Mouse (Mus musculus) gastrocnemius, adult 8-10 months (tissue): ENCODE measurements around the gene Lrrc75b. TPM values are rescaled to one million over a fixed set of nuclear protein-coding genes. Genes with fewer than 3 reads are reported as not detected.
A peak's percentile ranks its signal among the peaks of the same experiment; 100 is the strongest.
"Not testable (repeated sequence)": the region's sequence is repeated elsewhere in the genome, so short reads cannot be mapped to it uniquely, and the experiment has no call there.

Experiments used
- DNase-seq, 2 experiments: peaks; one replicate each; pipeline ENCODE4 v3.0.0; 2022; ENCODE audit warnings: low spot score in 2 of 2
- total RNA-seq, 4 experiments: library from RNA; stranded (reverse); gene quantifications; 2 replicates each; pipeline ENCODE4 v1.2.4; 2022

Gene Lrrc75b
- total RNA-seq, 4 experiments from 2014 or later, result 0.07 TPM; not detected in 3

DNA sequence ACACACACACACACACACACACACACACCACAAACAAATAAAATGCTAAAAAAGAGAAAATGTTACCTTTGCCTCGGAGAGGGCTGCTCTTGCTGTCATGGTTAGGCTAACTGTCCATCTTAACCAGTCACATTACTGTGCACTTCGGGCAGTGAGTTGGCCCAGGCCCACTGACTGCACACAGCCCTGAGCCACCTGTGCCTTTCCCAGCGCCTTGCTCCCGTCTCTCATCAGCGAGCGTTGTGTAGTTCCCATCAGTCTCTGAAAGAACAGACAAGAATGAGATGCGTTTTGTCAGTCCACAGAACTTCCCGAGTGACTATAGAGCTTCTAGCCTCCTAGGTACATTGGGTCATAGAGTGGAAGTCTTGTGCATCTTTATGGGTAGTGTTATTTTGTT is 25.9 kb downstream of the Lrrc75b start:
- no peak for DNase-seq

DNA sequence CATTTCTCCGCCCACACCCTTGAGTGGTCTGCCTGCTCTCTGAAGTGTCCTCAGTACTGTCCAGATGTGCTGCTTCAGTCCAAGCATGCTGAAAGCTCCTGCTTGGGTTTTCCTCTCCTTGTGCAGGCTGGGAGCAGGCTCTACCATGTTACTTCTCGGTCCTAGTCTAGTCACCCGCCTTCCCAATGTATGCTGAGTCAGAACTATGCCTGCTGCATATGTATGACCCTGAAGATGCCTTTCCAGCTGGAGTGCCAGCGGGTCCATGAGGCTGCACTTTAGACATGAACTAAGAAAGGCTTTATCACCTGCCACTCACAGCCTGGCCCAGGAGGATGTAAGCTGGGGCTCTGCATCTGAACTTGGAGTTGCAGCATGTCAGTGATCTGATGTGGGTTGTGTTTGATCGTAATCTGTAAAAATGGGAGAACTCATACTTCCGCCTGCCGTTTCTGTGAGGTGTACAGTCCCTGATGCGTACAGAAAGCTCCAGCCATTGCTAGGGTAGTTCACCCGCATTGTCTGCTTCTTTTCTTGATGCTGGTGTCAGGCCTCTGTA is 28.5 kb downstream of the Lrrc75b start:
- DNase-seq, result no peak

DNA sequence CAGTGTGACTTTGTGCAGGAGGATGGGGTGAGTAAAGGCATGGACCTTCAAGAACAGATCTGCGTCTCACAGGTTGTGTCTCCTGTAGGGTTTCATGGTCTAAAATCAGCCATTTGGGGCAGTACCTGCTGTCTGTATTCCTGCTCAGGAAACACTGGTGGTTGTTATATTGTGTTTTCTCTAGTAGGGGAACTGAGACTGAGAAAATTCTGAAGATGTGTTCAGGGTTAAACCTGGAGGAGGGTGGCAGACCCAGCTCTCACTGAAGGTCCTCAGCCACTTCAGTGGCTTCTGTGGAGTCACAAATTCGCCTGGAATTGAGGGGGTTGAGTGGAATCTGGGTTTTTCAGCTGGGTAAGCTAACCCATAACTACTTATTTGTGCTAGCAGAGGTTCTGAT is 29.8 kb downstream of the Lrrc75b start:
- no peak for DNase-seq

DNA sequence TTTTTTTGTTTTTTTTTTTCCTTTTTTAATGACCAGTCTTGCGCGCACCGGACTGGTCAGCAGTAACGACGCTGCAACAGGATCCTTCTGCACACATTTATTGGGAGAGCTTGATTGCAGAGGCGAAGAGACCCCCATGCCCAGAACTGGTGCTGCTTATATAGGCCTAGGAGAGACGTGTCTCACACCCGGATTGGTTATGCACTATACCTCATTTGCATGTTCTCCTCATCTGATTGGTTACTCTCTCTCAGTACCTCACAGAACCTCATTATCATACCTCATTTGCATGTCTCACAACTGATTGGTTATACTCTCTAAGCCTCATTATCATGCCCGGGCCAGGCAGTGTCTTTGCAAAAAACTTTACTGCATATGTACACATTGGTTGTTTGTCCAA is 34.7 kb downstream of the Lrrc75b start:
- not testable (repeated sequence) for DNase-seq

DNA sequence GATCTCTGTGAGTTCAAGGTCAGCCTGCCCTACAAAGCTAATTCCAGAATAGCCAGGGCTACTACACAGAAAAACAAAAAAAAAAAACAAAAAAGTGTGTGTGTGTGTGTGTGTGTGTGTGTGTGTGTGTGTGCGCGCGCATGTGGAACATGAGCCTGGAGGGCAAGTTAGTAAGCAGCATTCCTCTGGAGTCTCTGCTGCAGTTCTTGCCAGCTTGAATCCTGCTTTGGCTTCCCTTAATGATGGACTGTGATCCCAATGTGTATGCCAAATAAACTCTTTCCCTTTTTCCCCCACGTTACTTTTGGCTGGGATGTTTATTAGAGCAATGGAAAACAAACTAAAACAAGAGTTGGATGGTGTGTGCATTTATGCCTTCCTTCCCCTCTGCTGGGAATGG is 38.5 kb downstream of the Lrrc75b start:
- no peak for DNase-seq

DNA sequence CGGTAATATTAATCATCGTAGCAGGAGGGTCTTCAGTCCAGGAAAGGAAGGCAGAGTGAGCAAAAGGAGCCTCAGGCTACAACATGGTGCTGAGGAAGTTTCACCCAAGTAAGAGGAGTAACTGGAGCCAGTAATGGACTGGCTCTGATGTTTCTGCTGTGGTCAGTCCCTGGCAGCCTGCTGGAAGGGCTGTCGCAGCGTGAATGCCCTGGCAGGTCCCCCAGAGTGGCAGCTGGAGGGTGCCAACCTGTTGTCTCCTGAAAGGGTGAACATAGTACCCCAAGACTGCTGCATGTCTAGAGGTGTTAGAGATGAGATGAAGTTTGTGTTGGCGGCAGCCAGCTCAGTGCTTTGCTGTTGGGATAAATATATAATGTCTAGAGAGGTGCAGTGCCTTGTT is 39.5 kb downstream of the Lrrc75b start:
- peak in 1 of 2 experiments; percentile 31 for DNase-seq

DNA sequence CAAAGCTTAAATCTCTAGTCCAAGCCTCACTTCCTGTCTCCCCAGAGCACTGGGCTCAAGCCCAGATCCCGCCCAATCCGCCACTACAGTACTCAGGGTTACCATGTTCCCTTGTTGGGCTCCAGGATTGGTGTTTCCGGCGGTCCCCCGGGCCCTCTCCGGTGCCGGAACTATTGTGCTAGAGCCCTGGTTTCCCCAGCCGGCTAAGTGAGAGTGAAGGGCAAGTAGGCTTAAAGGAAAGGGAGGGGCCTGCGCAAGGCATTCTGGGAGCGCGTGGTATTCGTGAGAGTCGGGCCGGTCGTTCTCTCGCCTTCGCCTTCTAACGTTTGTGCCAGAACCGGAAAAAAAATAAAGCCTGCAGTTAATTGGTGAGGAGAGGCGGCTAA is 42.4 kb downstream of the Lrrc75b start, which contains the start of gene Gucd1:
Gucd1 (minus strand) TSS at position 215 of the 386 bp plus-strand sequence.
- DNase-seq, result peak; percentile 97 to 98

DNA sequence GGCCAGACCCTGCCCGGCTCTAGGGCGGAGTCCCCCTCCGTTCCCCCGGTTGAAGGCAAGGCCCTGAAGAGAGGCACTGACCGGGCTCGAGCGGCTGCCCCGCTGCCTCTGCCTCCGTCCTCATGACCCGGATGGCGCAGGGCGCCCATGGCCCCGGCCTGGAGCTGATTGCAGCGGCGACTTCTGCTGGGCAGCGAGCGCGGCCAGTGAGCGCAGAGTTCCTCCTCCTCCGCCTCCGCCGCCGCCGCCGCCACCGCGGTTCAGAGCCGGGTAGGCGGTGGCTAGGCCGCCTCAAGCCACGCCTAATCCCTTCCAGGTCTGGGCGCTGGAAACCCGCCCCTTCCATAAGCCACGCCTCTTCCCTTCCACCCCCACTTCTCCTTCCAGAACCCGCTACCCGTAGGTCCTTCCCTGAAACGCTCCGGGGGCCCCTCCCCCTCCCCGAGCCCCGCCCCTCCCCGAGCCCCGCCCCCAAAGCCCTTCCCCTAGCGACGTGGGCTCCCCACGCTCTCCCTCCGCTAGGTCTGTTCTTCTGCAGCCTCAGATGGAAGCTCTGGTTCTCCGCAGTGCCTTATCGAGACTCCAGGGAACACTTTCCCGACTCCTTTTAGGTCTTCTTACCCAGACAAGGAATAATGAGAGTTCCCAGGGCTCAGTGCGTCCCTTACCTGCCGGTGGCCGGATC is 42.9 kb downstream of the Lrrc75b start, which contains the start of gene Snrpd3:
Snrpd3 (plus strand) TSS at position 479 of the 685 bp plus-strand sequence.
- DNase-seq, result peak; percentile 87 to 92

DNA sequence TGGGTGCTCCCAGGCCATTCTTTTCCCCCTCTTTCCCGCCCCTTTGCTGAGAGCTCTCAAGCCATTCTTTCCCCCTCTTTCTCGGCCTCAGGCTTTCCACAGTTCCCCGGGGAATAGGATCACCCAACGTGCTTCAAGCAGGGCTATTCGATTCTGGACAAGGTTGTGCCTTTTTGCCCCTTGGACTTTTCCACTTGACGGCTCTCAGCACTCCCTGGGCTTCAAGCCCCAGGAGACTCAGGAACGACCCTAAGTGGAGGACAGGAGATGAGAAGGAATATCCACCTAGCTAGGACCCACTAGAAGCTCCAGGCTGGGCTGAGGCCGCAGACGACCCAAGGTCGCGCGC is 43.4 kb downstream of the Lrrc75b start:
- DNase-seq, result no peak

DNA sequence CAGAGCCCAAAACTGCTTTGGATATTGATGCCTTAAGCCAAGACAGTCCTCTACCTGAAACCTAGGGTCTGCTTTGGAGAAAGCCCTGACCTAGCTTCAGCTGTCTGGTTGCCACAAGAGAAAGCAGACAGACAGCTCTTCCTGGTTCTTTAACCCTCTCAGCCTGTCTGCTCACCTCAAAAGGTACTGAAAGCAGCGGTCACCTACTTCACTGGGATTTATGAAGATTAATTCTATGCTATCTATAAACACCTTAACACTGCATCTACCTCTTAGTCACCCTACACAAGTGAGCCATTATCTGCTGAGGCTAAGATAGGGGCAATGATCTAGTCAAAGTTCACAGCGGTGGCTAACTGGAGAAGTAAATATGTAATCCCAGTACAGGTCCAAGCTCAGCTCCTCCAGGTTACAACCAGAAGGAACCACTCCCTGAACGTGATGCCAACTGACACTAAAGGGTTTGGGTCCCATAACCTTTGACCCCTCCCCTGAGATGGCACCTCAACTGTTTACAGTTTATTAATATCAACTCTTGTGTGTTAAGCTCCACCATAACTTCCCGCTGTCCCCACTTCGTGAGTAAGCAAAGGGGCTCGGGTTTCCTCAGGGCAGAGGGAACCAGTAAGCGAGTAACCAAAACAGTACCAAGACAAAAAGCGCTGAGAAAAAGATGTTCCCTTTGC is 43.9 kb downstream of the Lrrc75b start:
- no peak for DNase-seq

DNA sequence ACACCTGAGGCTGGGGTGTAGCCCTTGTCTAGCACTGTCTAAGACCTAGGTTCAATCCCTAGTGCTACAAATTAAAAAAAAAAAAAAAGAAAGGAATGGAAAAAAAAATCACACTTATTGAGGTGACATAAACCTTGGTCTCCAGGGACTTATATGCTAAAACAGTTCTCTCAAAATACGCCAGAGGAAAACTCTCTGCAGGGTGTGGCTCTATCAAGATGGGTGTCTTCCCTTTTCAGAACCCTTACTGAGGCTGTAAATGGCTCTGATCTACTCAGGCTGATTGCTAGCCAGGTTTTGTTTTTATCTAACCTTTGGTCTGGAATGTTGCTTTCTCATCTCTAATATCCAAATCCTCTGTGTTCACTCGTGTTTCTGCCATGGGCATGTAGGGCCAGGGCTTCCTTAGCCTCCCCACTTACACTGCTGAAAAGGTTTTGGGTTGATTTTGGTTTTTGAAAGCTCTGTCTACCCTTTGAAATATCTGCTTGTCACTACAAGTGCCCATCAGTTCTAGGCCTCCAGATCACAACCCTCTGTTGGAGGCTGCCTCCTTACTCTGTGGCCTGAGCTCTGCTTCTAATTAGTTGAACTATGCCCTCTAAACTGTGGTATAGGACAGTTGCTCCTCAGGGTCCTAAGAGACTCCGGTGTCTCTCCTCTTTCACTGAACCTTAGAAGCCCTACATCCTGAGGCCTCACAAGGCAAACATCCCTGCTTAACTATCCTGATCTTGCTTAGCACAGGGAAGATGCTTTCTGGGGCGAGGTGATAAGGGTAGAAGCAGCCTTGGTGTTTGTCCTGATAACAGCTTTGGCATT is 44.7 kb downstream of the Lrrc75b start:
- no peak for DNase-seq

DNA sequence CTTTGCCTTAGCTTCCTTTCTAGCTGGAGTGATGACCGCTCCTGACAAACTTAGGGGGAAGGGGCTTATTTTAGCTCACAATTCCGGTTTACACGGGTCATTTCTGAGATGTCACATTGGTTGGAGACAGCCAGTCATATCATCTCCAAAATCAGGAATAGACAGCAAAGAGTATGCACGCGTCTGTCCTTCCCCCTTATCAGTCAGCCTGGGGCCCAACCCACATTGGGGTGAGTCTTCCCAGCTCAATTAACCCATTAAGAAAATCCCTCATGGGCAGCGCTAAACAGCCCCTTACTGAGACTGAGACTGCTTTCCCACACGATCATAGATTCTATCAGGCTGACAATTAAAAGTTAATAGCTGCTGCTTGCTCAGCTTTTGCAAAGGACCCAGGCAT is 45.8 kb downstream of the Lrrc75b start:
- no peak for DNase-seq

DNA sequence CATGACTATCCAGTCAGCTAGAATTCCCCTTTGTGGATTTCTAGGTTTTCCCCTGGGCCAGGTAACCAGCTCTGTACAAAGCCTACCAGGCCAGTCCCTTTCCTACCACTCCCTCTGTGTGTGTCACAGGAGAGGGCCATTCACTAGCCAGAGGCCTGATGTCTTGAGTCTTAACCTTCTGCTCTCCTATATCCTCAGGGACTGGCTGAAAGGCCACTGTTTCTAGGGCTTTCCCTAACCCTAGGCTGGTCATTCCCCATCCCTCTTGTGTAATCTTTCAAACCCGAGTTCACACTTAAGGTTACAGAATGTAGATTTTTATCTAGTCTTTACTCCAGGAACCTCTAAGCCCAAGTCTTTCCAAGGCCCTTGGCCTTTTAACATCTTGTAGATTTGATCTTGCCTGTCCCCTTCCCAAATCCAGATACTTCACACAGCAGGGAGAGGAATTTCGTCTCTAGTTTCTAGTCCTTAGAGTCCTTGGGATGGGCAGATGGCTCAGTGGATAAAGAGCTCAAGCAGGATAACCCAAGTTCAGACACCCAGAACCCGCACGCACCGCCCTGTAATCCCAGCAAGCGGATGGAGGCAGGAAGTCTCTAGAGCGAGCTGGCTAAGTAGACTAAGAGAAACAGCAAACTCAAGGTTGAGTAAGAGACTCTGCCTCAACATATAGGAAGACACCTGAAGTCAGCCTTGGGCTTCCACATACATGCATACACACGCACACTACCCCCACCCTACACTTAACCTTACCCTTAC is 46.6 kb downstream of the Lrrc75b start:
- no peak for DNase-seq

DNA sequence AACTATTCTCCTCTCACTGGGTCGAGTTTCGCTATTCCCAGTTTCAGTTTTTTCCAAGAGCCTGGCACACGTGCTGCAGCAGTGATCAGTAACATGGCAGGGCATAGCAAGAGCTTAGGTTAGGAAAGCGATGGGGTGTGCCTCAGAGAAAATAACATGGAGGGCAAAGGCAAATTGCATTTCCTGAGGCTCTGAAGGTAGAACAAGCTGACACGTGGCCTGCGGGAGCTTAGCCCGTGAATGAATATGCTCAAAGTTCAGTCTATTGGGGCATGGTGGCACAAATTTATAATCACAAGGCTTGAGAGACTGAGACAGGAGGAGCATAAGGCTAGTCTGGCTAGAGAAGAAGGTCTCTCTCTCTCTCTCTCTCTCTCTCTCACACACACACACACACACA is 47.3 kb downstream of the Lrrc75b start:
- no peak for DNase-seq

DNA sequence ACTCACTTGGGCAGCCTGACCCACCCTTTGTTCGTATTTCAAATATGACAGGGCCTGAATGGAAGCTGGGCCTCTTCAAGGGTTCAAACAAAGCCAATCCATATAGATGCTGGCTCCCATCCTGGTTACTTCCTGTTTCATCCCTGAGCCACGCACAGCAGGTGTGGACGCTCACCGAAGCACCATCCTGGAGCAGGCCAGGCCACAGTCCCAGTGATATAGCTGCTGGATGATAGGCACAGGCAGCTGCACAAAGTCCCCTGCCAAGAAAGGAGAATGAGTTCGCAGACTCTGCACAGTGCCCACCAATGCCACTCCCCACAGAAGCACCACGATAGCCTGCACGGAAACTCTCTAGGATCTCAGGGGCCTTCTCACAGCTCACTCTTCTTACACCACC is 48.2 kb downstream of the Lrrc75b start:
- peak in 1 of 2 experiments; percentile 36 for DNase-seq

DNA sequence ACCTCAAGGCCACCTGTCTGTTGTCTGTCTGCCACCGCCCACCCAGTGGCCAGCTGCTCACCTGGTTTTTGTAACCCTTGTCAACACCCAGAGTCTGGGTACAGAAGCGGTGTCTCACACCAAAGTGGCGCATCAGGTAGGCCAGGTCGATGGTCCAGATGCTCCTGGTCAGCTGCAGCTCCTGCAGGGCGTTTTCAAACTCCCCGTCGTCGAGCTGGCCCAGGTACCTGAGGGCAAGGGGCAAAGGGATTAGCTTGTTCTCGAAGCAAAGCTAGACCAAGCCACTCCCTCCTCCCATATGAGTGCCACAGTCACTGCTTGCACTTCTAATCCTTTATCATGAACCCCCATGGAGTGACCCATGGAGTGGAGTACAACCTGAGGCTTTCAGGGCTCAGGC is 49.1 kb downstream of the Lrrc75b start:
- no peak for DNase-seq

DNA sequence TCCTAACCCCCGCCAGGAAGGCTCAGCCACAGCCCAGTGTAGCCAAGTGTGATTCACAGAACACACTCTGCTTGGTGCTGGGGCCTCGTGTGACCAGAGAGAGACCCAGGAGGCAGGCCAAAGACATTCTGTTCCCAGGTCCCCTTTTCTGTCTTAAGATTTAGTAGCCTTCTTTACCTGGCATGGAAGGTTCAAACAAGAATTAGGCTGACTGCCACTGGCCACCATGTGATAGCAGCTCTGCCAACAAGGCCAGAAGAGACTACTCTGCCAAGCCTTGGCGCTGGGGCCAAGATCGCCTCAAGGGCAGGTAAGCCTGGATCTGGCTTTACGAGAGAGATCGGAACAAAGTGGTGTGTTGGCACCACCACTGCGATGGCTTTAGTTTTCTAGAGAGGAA is 49.7 kb downstream of the Lrrc75b start:
- DNase-seq, result peak; percentile 76 to 83

DNA sequence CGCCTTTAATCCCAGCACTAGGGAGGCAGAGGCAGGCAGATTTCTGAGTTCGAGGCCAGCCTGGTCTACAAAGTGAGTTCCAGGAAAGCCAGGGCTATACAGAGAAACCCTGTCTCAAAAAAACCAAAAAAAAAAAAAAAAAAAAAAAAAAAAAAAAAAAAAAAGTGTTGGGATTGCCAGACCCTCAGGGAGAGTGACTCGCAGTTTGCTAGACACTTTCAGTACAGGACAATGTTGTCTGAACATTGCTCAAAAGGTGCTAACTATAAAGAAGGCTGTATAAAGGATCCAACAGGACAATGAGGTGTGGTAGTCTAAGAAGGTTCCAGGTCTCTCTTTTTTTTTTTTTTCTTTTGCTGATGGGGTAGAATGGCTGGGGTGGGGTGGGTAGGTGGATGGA is 54.2 kb downstream of the Lrrc75b start:
- DNase-seq, result not testable (repeated sequence)

DNA sequence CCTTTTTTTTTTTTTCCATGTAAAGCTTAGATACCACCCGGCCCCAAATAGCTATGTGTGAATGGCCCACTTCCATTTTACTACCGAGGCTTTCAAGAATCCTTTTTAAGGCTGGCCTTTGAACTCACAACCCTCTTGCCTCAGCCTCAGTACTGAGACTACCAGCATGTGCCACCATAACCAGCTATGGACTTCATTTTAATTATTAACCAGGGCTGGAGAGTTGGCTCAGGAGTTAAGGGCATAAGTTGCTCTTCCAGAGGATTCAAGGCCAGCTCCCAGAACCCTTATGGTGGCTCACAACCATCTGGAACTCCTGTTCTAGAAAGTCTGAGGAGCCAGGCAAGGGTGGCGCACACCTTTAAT is 55.0 kb downstream of the Lrrc75b start:
- no peak for DNase-seq

DNA sequence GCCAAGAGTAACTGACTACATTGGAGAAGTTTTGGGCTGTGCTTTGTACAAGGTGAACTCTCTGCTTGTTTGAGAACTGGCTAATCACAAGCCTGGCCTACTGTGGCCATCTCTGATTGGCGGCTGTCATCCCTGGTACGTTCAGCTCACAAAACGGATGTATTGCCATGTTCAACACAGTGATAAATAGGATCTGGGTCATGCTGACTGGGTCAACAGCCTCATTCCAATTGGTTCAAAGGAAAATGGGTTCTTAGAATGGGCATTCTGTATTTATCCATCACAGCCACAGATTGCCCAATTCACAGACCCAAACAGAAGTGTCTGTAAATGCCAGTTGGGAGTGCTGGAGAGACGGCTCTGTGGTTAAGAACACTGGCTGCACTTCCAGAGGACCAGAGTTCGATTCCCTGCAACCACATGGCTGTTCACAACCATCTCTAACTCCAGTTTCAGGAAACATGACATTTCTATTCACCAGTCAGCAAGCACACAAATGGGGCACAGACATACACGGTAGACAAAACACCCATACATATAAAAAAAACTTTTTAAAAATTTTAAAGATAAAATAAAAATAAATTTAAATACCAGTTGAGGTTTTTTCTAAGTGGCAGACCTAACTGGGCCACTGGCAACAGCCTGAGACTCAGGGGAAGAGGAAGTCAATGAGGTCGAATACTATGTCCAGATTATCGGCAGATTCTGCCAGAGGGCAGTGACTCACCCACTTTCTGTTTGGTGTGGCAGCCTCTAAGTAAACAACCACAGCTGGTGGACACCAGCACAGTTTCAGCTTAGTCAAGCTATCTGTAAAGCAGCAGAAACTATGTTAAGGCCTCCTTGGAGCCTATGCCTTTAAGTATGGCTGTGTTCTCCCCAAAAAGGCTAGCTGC is 55.6 kb downstream of the Lrrc75b start:
- DNase-seq, result no peak
